Mouse (Mus musculus) midbrain, embryonic 16.5 days (tissue): ENCODE data around the gene Serbp1. TPM values are rescaled to one million over a fixed set of nuclear protein-coding genes. Genes with fewer than 3 reads are reported as not detected.
A peak's percentile ranks its signal among the peaks of the same experiment; 100 is the strongest.

Experiments used
- ATAC-seq: fragments of 200-750 bp; cut with Nextera tagmentation; 2 replicates; pipeline ENCODE4 v1.8.0; 2017; ENCODE audit warnings: moderate TSS enrichment
- H3K27ac ChIP-seq: fragments of 300-500 bp; sonication (generic); 2 replicates; pipeline ENCODE4 v1.5.1; 2014; ENCODE audit warnings: mild to moderate bottlenecking, low read length, mixed read lengths
- H3K27me3 ChIP-seq: fragments of 300-500 bp; sonication (generic); 2 replicates; pipeline ENCODE4 v1.6.1; 2014; ENCODE audit warnings: low read depth, low read length, mixed read lengths; ENCODE audit not compliant: control insufficient read depth, insufficient read depth
- H3K36me3 ChIP-seq: fragments of 300-500 bp; sonication (generic); 2 replicates; pipeline ENCODE4 v1.6.1; 2014; ENCODE audit warnings: mild to moderate bottlenecking, low read length, moderate library complexity, mixed read lengths; ENCODE audit not compliant: control insufficient read depth, insufficient read depth
- H3K4me1 ChIP-seq: fragments of 300-500 bp; sonication (generic); 2 replicates; pipeline ENCODE4 v1.6.1; 2014; ENCODE audit warnings: mild to moderate bottlenecking, low read length, mixed read lengths; ENCODE audit not compliant: control insufficient read depth, insufficient read depth
- H3K4me2 ChIP-seq: fragments of 300-500 bp; sonication (generic); 2 replicates; pipeline ENCODE4 v1.6.1; 2014; ENCODE audit warnings: mild to moderate bottlenecking, low read length, mixed read lengths
- H3K4me3 ChIP-seq: fragments of 300-500 bp; sonication (generic); 2 replicates; pipeline ENCODE4 v1.5.1; 2014; ENCODE audit warnings: low read depth, mild to moderate bottlenecking, low read length, moderate library complexity, mixed read lengths
- H3K9ac ChIP-seq: fragments of 300-500 bp; sonication (generic); 2 replicates; pipeline ENCODE4 v1.6.1; 2014; ENCODE audit warnings: low read depth, low read length, mixed read lengths
- H3K9me3 ChIP-seq: fragments of 300-500 bp; sonication (generic); replicated peaks from 2 replicates; pipeline ENCODE4 v1.6.1; 2014; ENCODE audit warnings: mild to moderate bottlenecking, low read length, mixed read lengths; ENCODE audit not compliant: control insufficient read depth, poor library complexity, severe bottlenecking
- WGBS: fragments of 180-500 bp; shearing (Covaris S2); extraction: QIAGEN DNeasy Blood & Tissue Kit; methylation state at CpG from one replicate; pipeline ENCODE4 v1.1.7; 2014; 5-methylcytosine and 5-hydroxymethylcytosine counted together
- polyA plus RNA-seq: library from polyadenylated mRNA; unstranded; fragments of >200 nt; fragmentation: Nextera tagmentation; extraction: Ambion mirVana; gene quantifications from 2 replicates; pipeline ENCODE4 v1.2.1, GENCODE M21; 2015

Serbp1 gene
- 270 and 283 TPM in 2 replicates for polyA plus RNA-seq

DNA sequence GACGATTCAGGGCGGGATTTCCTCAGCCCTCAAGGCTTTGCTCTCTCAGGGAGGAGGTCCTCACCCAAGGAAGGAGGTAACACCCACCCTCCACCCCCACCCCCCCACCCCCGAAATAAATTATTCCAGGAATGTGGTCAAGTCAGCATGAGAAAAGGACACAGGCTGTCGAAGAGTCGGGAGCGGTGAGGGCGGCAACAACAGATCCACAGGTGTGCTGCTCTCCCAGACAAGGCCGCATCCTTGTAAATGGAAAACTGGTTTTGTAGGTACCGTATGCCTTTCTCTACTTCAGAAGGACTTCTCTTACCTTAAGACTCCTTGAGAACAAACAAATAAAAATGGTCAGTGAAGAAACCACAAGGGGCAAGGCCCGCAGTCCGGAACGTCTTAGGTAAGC is at the start of gene Serbp1:
TSS of gene Serbp1 (plus strand) at position 200 of the 400 bp plus-strand sequence.
- WGBS, result 29% methylated on average over 12 of the region's 12 CpGs
- Histone ChIP-seq H3K4me3 (no peak within 1 kb of the TSS), H3K27me3 (no peaks in the 10 kb centered on the region), H3K4me2 (no peak within 1 kb of the TSS), H3K9ac (no peak within 1 kb of the TSS), H3K9me3 (no peaks in the 10 kb centered on the region), H3K27ac (no peak within 1 kb of the TSS), H3K4me1 (no peaks in the 10 kb centered on the region), H3K36me3 (no peaks in the 10 kb centered on the region)
- no peak for ATAC-seq

DNA sequence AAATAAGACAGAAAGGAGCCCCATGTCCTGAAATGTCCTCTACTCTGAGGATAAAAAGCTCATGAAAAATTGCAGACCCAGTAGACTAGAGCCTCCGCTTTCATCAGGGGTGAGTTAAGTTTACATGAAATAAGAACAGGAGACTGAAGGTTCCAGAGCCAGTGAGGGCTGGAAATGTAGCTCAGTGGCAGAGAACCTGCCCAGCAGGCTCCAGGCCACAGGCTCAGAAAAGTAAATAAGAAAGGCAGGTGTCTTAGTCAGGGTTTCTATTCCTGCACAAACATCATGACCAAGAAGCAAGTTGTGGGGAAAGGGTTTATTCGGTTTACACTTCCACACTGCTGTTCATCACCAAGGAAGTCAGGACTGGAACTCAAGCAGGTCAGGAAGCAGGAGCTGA is 44.4 kb upstream of the Serbp1 start:
- Histone ChIP-seq H3K36me3 (no peaks in the 10 kb centered on the region), H3K27me3 (no peaks in the 10 kb centered on the region), H3K27ac (no peak overlapping the region), H3K4me2 (no peak overlapping the region), H3K9ac (no peak overlapping the region), H3K9me3 (no peaks in the 10 kb centered on the region), H3K4me3 (no peak overlapping the region), H3K4me1 (peaks cover 10% of the 10 kb centered on the region)
- no peak for ATAC-seq
- WGBS, result 83% methylated on average over 2 of the region's 2 CpGs

DNA sequence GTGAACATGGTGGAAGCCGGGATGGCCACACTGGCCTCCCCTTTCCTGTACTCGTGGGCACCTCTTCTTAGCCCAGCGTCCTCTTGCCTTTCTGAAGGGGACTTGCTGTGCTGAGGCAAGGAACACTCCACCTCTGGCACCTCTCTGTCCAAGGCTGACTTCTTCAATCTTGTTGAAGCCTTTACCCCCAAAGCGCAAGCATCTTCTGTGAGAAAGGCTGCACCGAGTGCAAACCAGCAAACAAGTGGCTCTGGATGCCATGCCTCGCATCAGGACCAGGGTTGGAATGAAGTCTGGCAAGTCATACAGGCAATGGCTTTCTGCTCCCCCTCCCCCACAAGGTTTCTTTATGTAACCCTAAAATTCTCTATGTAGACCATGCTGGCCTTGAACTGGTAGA is 43.4 kb upstream of the Serbp1 start:
- Histone ChIP-seq H3K27ac (no peak overlapping the region), H3K36me3 (no peaks in the 10 kb centered on the region), H3K4me2 (peak overlapping the region; percentile 15), H3K4me3 (no peak overlapping the region), H3K9ac (no peak overlapping the region), H3K9me3 (no peaks in the 10 kb centered on the region), H3K27me3 (no peaks in the 10 kb centered on the region), H3K4me1 (peaks cover 10% of the 10 kb centered on the region)
- 89% methylated on average over 6 of the region's 6 CpGs for WGBS
- no peak; the same call in 1 of the 2 replicates for ATAC-seq

DNA sequence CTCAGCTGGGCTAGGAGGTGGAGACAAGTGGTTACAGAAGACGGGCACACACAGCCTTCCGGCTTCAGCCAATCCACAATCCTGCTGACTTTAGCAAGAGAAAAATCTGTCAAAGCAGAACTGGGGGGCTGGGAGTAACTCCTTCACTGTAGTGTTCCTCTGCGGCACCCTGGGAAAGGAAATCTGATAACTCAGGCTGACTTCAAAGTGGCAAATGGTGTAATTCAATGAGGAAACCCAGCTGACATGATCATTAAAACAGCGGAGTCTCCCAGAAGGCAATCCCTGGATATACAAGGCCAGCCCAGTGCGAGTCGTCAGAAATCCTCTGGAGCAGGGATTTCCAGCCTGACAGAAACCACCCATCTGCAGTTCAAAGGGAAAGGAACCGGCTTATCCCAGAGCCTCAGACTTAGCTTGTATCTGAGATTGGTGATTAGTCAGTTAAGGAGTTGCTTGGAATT is 42.8 kb upstream of the Serbp1 start:
- 0 out of 2 replicates have a peak overlapping the region, but pooled peaks have one; percentile 1 for H3K9ac ChIP-seq
- no peaks in the 10 kb centered on the region for H3K36me3 ChIP-seq
- H3K4me3 ChIP-seq, result no peak overlapping the region
- H3K27me3 ChIP-seq, result no peaks in the 10 kb centered on the region
- peaks cover 10% of the 10 kb centered on the region for H3K4me1 ChIP-seq
- H3K4me2 ChIP-seq, result peak overlapping the region; percentile 15
- H3K27ac ChIP-seq, result no peak overlapping the region
- no peaks in the 10 kb centered on the region for H3K9me3 ChIP-seq
- 9% methylated on average over 7 of the region's 7 CpGs for WGBS
- peak; percentile 83 for ATAC-seq

DNA sequence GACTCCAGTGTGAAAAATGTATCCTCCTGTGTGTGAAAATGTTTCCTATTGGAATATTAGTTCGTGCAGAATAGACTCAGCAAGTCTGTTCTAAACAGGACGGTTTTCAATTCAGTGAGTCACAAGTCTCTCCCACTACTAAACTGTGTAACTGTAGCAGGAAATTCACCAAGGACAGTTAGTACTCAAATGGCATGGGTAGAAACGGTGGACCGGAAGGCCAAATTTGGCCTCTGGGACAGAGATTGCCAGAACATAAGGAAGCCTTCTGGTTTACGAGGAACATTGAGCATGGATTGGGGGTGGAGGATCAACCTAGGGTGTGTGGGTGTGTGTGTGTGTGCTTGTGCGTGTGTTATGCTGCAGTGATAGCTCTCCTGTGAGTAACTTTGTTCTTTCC is 41.2 kb upstream of the Serbp1 start:
- H3K9me3 ChIP-seq, result no peaks in the 10 kb centered on the region
- H3K4me2 ChIP-seq, result no peak overlapping the region
- no peak overlapping the region for H3K27ac ChIP-seq
- H3K9ac ChIP-seq, result no peak overlapping the region
- H3K4me3 ChIP-seq, result no peak overlapping the region
- no peaks in the 10 kb centered on the region for H3K36me3 ChIP-seq
- no peak for ATAC-seq
- H3K27me3 ChIP-seq, result no peaks in the 10 kb centered on the region
- H3K4me1 ChIP-seq, result peaks cover 10% of the 10 kb centered on the region
- 92% methylated on average over 6 of the region's 6 CpGs for WGBS

DNA sequence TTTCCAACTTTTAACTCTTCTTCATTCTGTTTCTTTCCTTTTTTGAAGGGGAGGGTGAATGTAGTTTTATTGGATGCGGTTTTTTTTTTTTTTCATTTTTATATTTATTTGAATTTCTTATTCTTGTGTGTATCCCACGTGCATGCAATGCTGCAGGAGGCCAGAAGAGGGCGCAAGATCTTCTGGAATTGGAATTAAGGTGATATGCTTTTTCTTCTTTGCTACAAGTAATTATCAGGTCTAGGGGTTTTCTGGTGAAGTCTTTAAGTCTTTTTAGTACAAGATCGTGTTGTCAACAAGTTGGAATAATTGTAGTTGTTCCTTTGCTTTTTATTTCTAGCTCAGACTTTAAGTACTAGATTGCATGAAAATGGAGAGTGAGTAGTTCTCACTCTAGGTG is 39.9 kb upstream of the Serbp1 start:
- H3K4me1 ChIP-seq, result peaks cover 10% of the 10 kb centered on the region
- 26% methylated on average over 4 of the region's 4 CpGs for WGBS
- no peaks in the 10 kb centered on the region for H3K36me3 ChIP-seq
- no peak overlapping the region for H3K4me3 ChIP-seq
- no peaks in the 10 kb centered on the region for H3K27me3 ChIP-seq
- ATAC-seq, result no peak
- no peak overlapping the region for H3K9ac ChIP-seq
- H3K9me3 ChIP-seq, result no peaks in the 10 kb centered on the region
- H3K4me2 ChIP-seq, result no peak overlapping the region
- no peak overlapping the region for H3K27ac ChIP-seq

DNA sequence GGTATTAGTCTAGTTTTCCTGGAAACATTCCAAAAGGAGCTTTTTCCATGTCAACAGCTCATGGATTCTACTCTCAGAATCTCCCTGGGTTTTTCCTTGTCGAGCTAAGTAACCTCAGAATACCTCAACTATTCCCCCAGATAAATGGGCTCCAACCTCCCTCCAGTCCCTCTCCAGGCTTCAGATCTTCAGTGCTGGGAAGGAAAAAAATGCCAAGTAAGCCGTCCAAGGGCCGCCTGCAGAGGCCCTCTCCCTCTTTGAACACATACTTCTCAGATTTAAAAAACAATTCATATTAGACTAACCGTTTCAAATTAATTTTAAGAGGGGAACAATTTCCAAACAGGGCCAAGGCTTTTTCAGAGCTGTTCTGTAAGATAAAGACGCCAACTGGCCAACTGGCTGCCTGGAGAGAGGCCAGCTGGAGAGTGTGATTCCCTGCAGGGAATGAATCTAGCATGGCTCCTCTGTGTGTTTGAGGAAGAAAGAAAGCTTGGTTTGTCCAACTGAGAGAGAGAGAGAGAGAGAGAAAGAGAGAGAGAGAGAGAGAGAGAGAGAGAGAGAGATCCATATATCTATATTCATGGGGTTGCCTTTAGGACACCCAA is 37.2 kb upstream of the Serbp1 start:
- no peak overlapping the region for H3K9ac ChIP-seq
- no peaks in the 10 kb centered on the region for H3K4me1 ChIP-seq
- peak; percentile 60; the same call in 1 of the 2 replicates for ATAC-seq
- no peaks in the 10 kb centered on the region for H3K27me3 ChIP-seq
- no peaks in the 10 kb centered on the region for H3K9me3 ChIP-seq
- no peaks in the 10 kb centered on the region for H3K36me3 ChIP-seq
- H3K4me3 ChIP-seq, result no peak overlapping the region
- no peak overlapping the region for H3K27ac ChIP-seq
- 21% methylated on average over 5 of the region's 5 CpGs for WGBS
- H3K4me2 ChIP-seq, result no peak overlapping the region

DNA sequence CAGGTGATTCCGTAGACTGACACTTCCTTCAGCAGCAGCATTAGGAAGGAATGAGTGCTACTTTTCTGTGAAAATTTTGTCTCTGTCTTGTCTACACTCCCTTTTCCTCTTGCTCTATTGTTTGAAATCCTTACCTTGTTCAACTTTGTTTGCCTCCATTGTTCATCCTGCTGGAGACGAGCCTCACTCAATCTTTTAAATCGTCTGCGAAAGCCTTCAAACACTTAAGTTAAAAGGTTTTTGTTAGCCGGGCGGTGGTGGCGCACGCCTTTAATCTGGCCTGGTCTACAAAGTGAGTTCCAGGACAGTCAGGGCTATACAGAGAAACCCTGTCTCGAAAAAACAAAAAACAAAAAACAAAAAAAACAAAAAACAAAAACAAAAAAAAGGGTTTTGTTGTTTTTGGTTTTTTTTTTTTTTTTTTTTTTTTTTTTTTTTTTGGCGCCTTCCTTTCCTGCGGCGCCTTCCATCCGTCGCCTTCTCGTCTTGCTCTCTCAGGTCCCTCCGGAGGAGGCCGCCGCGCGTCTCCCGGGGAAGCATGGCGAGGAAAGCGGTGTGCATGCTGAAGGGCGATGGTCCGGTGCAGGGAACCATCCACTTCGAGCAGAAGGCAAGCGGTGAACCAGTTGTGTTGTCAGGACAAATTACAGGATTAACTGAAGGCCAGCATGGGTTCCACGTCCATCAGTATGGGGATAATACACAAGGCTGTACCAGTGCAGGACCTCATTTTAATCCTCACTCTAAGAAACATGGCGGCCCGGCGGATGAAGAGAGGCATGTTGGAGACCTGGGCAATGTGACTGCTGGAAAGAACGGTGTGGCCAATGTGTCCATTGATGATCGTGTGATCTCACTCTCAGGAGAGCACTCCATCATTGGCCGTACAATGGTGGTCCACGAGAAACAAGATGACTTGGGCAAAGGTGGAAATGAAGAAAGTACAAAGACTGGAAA is 32.6 kb upstream of the Serbp1 start:
- Histone ChIP-seq H3K4me1 (no peaks in the 10 kb centered on the region), H3K36me3 (no peaks in the 10 kb centered on the region), H3K27me3 (no peaks in the 10 kb centered on the region), H3K27ac (no peak overlapping the region), H3K4me2 (no peak overlapping the region), H3K9ac (no peak overlapping the region), H3K4me3 (no peak overlapping the region), H3K9me3 (no peaks in the 10 kb centered on the region)
- 68% methylated on average over 35 of the region's 35 CpGs for WGBS
- no peak for ATAC-seq

DNA sequence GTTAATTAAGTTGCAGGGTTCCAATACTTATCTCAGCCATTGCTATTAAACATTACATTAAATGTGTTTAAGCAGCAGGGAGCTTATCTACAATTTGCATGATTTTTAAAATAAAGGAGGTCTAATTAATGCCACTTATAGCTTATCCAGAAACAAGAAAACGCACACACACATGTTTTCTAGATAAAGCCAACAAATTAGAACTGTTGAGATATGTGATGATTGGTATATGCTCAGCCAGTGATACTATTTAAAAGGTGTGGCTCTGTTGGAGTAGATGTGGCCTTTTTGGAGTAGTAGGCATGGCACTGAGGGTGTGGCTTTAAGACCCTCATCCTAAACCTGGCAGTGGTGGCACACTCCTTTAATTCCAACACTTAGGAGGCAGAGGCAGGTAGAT is 25.6 kb upstream of the Serbp1 start:
- H3K4me2 ChIP-seq, result no peak overlapping the region
- H3K27me3 ChIP-seq, result no peaks in the 10 kb centered on the region
- 89% methylated on average over 1 of the region's 1 CpGs for WGBS
- H3K27ac ChIP-seq, result no peak overlapping the region
- no peaks in the 10 kb centered on the region for H3K36me3 ChIP-seq
- no peak overlapping the region for H3K9ac ChIP-seq
- no peaks in the 10 kb centered on the region for H3K9me3 ChIP-seq
- no peak for ATAC-seq
- H3K4me3 ChIP-seq, result no peak overlapping the region
- no peaks in the 10 kb centered on the region for H3K4me1 ChIP-seq
